20 mouse cellular contexts compared by ENCODE assay signal in the genomic region with DNA sequence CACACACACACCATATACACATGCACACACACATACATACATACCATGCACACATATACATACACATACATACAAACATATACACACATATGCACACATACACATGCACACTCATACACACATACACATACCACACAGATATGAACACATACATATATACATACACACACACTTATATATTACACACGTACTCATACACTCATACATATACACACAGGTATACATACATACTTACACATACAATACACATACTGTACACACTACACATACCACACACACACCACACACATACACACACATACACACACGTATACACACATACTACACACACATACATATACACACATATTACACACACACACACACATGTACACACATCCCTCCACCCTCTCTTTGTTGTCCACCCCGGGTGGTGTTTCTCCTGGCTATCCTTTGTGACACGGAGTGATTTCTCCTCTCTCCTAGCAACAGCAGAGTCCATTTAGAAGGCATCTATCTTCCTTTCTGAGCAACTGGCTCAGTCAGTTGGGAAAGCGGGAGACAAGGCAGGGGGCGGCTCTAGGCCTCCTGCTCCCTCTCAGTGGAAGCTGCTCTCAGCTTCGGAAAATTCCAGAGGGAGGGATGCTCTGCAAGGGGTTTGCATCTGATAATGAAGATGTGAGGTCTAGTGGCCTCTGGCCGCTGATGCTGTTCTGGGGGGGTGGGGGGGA. TPM values are rescaled to one million over a fixed set of nuclear protein-coding genes. Genes with fewer than 3 reads are reported as not detected.
DNase-seq lines count a peak whose midpoint lies in the region; ATAC-seq and TF ChIP-seq lines count a peak whose summit lies in the region.
"Had no signal": no experiment of that assay in that cellular context is flagged by ENCODE, and none has a peak within 500 bp of the region (broad histone marks: within the 10 kb centered on the region; RNA-seq: fewer than 3 reads in every experiment).

No protein-coding gene starts in this region.

- no peaks in the 10 kb centered on the region for H3K79me2 ChIP-seq in MEL (ENCODE audit: control insufficient read depth, insufficient read depth, low read length, poor library complexity)

- H3K4me3 ChIP-seq in MEL (ENCODE audit: control insufficient read depth in 1 of 2, insufficient read depth in 1 of 2, low read depth in 2 of 2, low read length in 2 of 2): no peak overlapping the region
- H3K4me3 ChIP-seq in embryonic facial prominence, embryonic 13.5 days: no peak overlapping the region
- H3K4me3 ChIP-seq in limb, embryonic 10.5 days: no peak overlapping the region
- H3K4me3 ChIP-seq in forebrain, embryonic 11.5 days (ENCODE audit: low read depth, low read length): no peak overlapping the region
- H3K4me3 ChIP-seq: erythroblast, embryonic 14.5 days; heart, embryonic 12.5 days; liver, embryonic 12.5 days; lung, embryonic 15.5 days had no signal

- peak; percentile 52 for DNase-seq in heart, adult 11 months
- no peak for DNase-seq in heart, adult 8-10 months (ENCODE audit: low spot score)
- no peak for DNase-seq in MEL (ENCODE audit: low read depth, low spot score)
- no peak for DNase-seq in limb, embryonic 10.5 days (ENCODE audit: low spot score)
- DNase-seq in forebrain, embryonic 11.5 days (ENCODE audit: low spot score): no peak
- no peak for DNase-seq in cerebellum, postnatal 36 days
- DNase-seq: cerebellum, postnatal 25 days; gastrocnemius, postnatal 36 days; kidney, adult 8-10 months; kidney, postnatal 4 days; left cerebral cortex, postnatal 4 days; right cerebral cortex, postnatal 4 days had no signal

- no peak for TF ChIP-seq EP300 in MEL (IDR thresholded peaks at IDR 0.05; ENCODE audit: low read depth in 1 of 2, low read length in 2 of 2)

- no peaks in the 10 kb centered on the region for H3K4me1 ChIP-seq in MEL (ENCODE audit: control insufficient read depth in 1 of 2, insufficient read depth in 2 of 2, low read length in 2 of 2)
- H3K4me1 ChIP-seq in embryonic facial prominence, embryonic 13.5 days: peaks cover 8% of the 10 kb centered on the region
- peaks cover 16% of the 10 kb centered on the region for H3K4me1 ChIP-seq in limb, embryonic 10.5 days
- H3K4me1 ChIP-seq in forebrain, embryonic 11.5 days (replicated peaks; ENCODE audit: control insufficient read depth, insufficient read depth, low read length): no peaks in the 10 kb centered on the region
- H3K4me1 ChIP-seq: liver, embryonic 12.5 days had no signal

- TF ChIP-seq POLR2A in MEL (IDR thresholded peaks at IDR 0.05; ENCODE audit: control insufficient read depth in 1 of 2, insufficient read depth in 1 of 2, low read depth in 1 of 2, low read length in 2 of 2, poor library complexity in 1 of 2): no peak

- peak; percentile 37; the same call in 1 of the 2 replicates for ATAC-seq in embryonic facial prominence, embryonic 13.5 days (ENCODE audit: insufficient number of reproducible peaks, insufficient read depth, low FRiP score, low TSS enrichment, low read depth)
- no peak for ATAC-seq in erythroid progenitor cell, adult 5-6 weeks (replicated peaks; ENCODE audit: low FRiP score, poor library complexity, severe bottlenecking)
- ATAC-seq in forebrain, embryonic 11.5 days (replicated peaks; ENCODE audit: low FRiP score): no peak
- ATAC-seq: activated CD4-positive, CD25-positive, alpha-beta regulatory T cell, adult 4 months; liver, embryonic 12.5 days had no signal

- TF ChIP-seq RAD21 in MEL (IDR thresholded peaks at IDR 0.05; ENCODE audit: low read depth, low read length): no peak

- TF ChIP-seq CTCF in MEL (IDR thresholded peaks at IDR 0.05 in 2 of 3, conservative IDR thresholded peaks at IDR 0.05 in 1 of 3; ENCODE audit: control insufficient read depth in 1 of 3, insufficient read depth in 1 of 3, low read depth in 2 of 3, low read length in 3 of 3, poor library complexity in 1 of 3, severe bottlenecking in 1 of 3): no peak

- H3K36me3 ChIP-seq in MEL (ENCODE audit: control insufficient read depth in 1 of 2, insufficient read depth in 2 of 2, low read length in 2 of 2): no peaks in the 10 kb centered on the region
- H3K36me3 ChIP-seq in embryonic facial prominence, embryonic 13.5 days: no peaks in the 10 kb centered on the region
- no peaks in the 10 kb centered on the region for H3K36me3 ChIP-seq in limb, embryonic 10.5 days
- H3K36me3 ChIP-seq in forebrain, embryonic 11.5 days (ENCODE audit: control insufficient read depth, insufficient read depth, low read length): no peaks in the 10 kb centered on the region
- H3K36me3 ChIP-seq: heart, embryonic 12.5 days; liver, embryonic 12.5 days; lung, embryonic 15.5 days had no signal

- H3K9ac ChIP-seq in MEL (ENCODE audit: control insufficient read depth, low read depth, low read length, poor library complexity, severe bottlenecking): no peak overlapping the region
- no peak overlapping the region for H3K9ac ChIP-seq in embryonic facial prominence, embryonic 13.5 days
- H3K9ac ChIP-seq in forebrain, embryonic 11.5 days (ENCODE audit: low read length): no peak overlapping the region
- H3K9ac ChIP-seq: heart, embryonic 12.5 days; liver, embryonic 12.5 days; lung, embryonic 15.5 days had no signal

- H3K27me3 ChIP-seq in MEL (ENCODE audit: control insufficient read depth in 1 of 2, insufficient read depth in 2 of 2, low read length in 2 of 2): peaks cover 0 to 3% of the 10 kb centered on the region in 2 experiments; a peak in 1 of 4 replicates
- no peaks in the 10 kb centered on the region for H3K27me3 ChIP-seq in embryonic facial prominence, embryonic 13.5 days
- H3K27me3 ChIP-seq in limb, embryonic 10.5 days (ENCODE audit: low read depth, poor library complexity, severe bottlenecking): no peaks in the 10 kb centered on the region
- no peaks in the 10 kb centered on the region for H3K27me3 ChIP-seq in forebrain, embryonic 11.5 days (ENCODE audit: control insufficient read depth, insufficient read depth, low read length)
- H3K27me3 ChIP-seq: heart, embryonic 12.5 days; lung, embryonic 15.5 days had no signal

- no peak overlapping the region for H3K27ac ChIP-seq in MEL (ENCODE audit: control insufficient read depth, low read depth, low read length)
- no peak overlapping the region for H3K27ac ChIP-seq in embryonic facial prominence, embryonic 13.5 days
- H3K27ac ChIP-seq in limb, embryonic 10.5 days: 0 out of 2 replicates have a peak overlapping the region, but pooled peaks have one; percentile 19
- no peak overlapping the region for H3K27ac ChIP-seq in forebrain, embryonic 11.5 days (ENCODE audit: low read depth, low read length)
- H3K27ac ChIP-seq: liver, embryonic 12.5 days; lung, embryonic 15.5 days had no signal

- H3K9me3 ChIP-seq in MEL (replicated peaks; ENCODE audit: insufficient read depth, low read length): no peaks in the 10 kb centered on the region
- H3K9me3 ChIP-seq in embryonic facial prominence, embryonic 13.5 days: no peaks in the 10 kb centered on the region
- no peaks in the 10 kb centered on the region for H3K9me3 ChIP-seq in limb, embryonic 10.5 days (replicated peaks)
- H3K9me3 ChIP-seq in forebrain, embryonic 11.5 days (ENCODE audit: control insufficient read depth, low read length): no peaks in the 10 kb centered on the region
- H3K9me3 ChIP-seq: liver, embryonic 12.5 days; lung, embryonic 15.5 days had no signal

- no peak overlapping the region for H3K4me2 ChIP-seq in embryonic facial prominence, embryonic 13.5 days
- no peak overlapping the region for H3K4me2 ChIP-seq in forebrain, embryonic 11.5 days (ENCODE audit: low read depth, low read length, severe bottlenecking)
- H3K4me2 ChIP-seq: heart, embryonic 12.5 days; liver, embryonic 12.5 days; lung, embryonic 15.5 days had no signal

- WGBS in embryonic facial prominence, embryonic 13.5 days: 61% methylated on average over 8 of the region's 8 CpGs
- WGBS in limb, embryonic 10.5 days: 67% methylated on average over 8 of the region's 8 CpGs
- WGBS in forebrain, embryonic 11.5 days: 54% methylated on average over 8 of the region's 8 CpGs

TF ChIP-seq in MEL, 35 proteins besides CTCF, POLR2A, EP300 and RAD21:
- no peak for TF ChIP-seq MAZ (IDR thresholded peaks at IDR 0.05; ENCODE audit: low read depth, low read length)
- no peak for TF ChIP-seq ZNF384 (IDR thresholded peaks at IDR 0.05; ENCODE audit: low read depth, low read length)
- no peak for TF ChIP-seq USF1 (IDR thresholded peaks at IDR 0.05; ENCODE audit: low read depth, low read length)
- TF ChIP-seq TBP (IDR thresholded peaks at IDR 0.05; ENCODE audit: low read depth, low read length): no peak
- no peak for TF ChIP-seq CHD1 (IDR thresholded peaks at IDR 0.05; ENCODE audit: low read depth, low read length)
- no peak for TF ChIP-seq TCF12 (IDR thresholded peaks at IDR 0.05; ENCODE audit: low read depth, low read length)
- 0 out of 2 replicates have a peak, but pooled peaks have one; percentile 41 for TF ChIP-seq POLR2AphosphoS5 (IDR thresholded peaks at IDR 0.05; ENCODE audit: borderline replicate concordance, low read depth, low read length)
- TF ChIP-seq MYC (IDR thresholded peaks at IDR 0.05; ENCODE audit: low read depth, low read length): no peak
- no peak for TF ChIP-seq ZC3H11A (IDR thresholded peaks at IDR 0.05; ENCODE audit: low read depth, low read length)

RNA-seq across cellular contexts. Expression of gene Mettl24, which starts 10.3 kb away (rescaled TPM):
- total RNA-seq in heart, adult 8-10 months (2022): 1 to 10 TPM in 3 of 4 experiments, under 1 TPM in 1; 0.90 to 2.4 (median 1.5) TPM
- not detected in 2 replicates for total RNA-seq in MEL (2012; rRNA removed)
- polyA plus RNA-seq in MEL (2012; ENCODE audit: insufficient read depth in 1 of 2, insufficient read length in 2 of 2, low read depth in 1 of 2, low replicate concordance in 2 of 2, missing spikeins in 1 of 2): not detected
- 1.7 and 2.0 TPM in 2 replicates for polyA plus RNA-seq in embryonic facial prominence, embryonic 13.5 days (2015; fragmentation: Nextera tagmentation; extraction: Ambion mirVana)
- 1.6 and 1.8 TPM in 2 replicates for polyA plus RNA-seq in limb, embryonic 10.5 days (2016; fragmentation: Nextera tagmentation; extraction: Ambion mirVana)
- total RNA-seq in erythroid progenitor cell, adult 5-6 weeks (2015; ENCODE audit: low replicate concordance): not detected in 2 replicates
- total RNA-seq in erythroid progenitor cell, adult 5-6 weeks (2017; ENCODE audit: low replicate concordance): not detected in 2 replicates
- polyA plus RNA-seq in forebrain, embryonic 11.5 days (2014; fragmentation: Nextera tagmentation; extraction: Ambion mirVana): 0.52 and 1.2 TPM in 2 replicates
- total RNA-seq: hematopoietic stem cell, adult 5-6 weeks had no signal
- polyA plus RNA-seq: activated CD4-positive, CD25-positive, alpha-beta regulatory T cell, adult 4 months; erythroblast, embryonic 14.5 days had no signal

RNA-seq across cellular contexts. Expression of gene Ddo, which starts 42.9 kb away (rescaled TPM):
- total RNA-seq in heart, adult 8-10 months (2022): 10 to 100 TPM; 29.8 to 39.9 (median 33.4) TPM
- not detected in 2 replicates for total RNA-seq in MEL (2012; rRNA removed)
- under 1 TPM in 1 of 2 experiments, not detected in 1; 0.04 TPM for polyA plus RNA-seq in MEL (2012; ENCODE audit: insufficient read depth in 1 of 2, insufficient read length in 2 of 2, low read depth in 1 of 2, low replicate concordance in 2 of 2, missing spikeins in 1 of 2)
- polyA plus RNA-seq in embryonic facial prominence, embryonic 13.5 days (2015; fragmentation: Nextera tagmentation; extraction: Ambion mirVana): 0.33 and 0.66 TPM in 2 replicates
- 0.08 and 0.34 TPM in 2 replicates for polyA plus RNA-seq in limb, embryonic 10.5 days (2016; fragmentation: Nextera tagmentation; extraction: Ambion mirVana)
- not detected in 2 replicates for total RNA-seq in erythroid progenitor cell, adult 5-6 weeks (2015; ENCODE audit: low replicate concordance)
- total RNA-seq in erythroid progenitor cell, adult 5-6 weeks (2017; ENCODE audit: low replicate concordance): not detected in 2 replicates
- polyA plus RNA-seq in forebrain, embryonic 11.5 days (2014; fragmentation: Nextera tagmentation; extraction: Ambion mirVana): 0.09 and 0.15 TPM in 2 replicates
- total RNA-seq: hematopoietic stem cell, adult 5-6 weeks had no signal
- polyA plus RNA-seq: activated CD4-positive, CD25-positive, alpha-beta regulatory T cell, adult 4 months; erythroblast, embryonic 14.5 days had no signal
